Mouse (Mus musculus) frontal cortex, postnatal 36 days (tissue): ENCODE measurements around the gene Chac1.

ENCODE experiments used
- DNase-seq, 2 experiments: peaks; one replicate each; pipeline ENCODE4 v3.0.0; 2022; ENCODE audit warnings: low spot score in 2 of 2

Chac1 gene

DNA sequence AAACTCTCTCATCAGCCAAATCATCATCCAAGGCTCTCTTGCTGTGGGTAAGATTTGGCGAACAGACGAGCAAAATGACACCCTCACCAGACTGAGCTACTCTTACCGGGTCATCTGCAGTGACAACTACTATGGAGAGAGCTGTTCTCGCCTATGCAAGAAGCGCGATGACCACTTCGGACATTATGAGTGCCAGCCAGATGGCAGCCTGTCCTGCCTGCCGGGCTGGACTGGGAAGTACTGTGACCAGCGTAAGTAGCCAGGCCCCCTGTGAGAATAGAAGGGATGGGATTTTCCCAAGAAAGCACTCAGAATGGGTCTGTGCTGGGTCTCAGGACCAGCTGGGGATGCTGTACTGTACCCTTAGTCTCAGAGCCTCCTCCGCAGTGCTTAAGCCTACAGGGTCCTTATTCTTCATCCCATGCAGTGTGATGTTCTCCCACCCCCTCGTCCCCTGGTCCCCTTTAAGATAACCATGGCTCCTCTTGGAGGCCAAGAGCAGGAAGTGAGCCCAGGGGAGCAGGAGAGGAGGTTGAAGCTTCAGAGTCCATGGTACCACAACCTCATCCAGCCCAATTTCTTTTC, 23.0 kb upstream of the Chac1 start:
- no peak for DNase-seq

DNA sequence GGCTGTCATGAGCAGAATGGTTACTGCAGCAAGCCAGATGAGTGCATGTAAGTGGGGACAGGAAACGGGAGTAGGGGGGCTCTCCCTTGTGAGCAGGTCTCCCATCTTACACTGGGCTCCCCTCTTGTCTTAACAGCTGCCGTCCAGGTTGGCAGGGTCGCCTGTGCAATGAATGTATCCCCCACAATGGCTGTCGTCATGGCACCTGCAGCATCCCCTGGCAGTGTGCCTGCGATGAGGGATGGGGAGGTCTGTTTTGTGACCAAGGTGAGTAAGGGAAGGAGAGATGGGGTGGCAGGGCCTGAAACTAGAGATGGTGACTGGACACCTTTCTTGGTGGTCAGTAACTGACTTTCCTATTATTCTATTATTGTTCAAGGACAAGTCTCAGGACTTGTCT, 22.5 kb upstream of the Chac1 start:
- DNase-seq: no peak

DNA sequence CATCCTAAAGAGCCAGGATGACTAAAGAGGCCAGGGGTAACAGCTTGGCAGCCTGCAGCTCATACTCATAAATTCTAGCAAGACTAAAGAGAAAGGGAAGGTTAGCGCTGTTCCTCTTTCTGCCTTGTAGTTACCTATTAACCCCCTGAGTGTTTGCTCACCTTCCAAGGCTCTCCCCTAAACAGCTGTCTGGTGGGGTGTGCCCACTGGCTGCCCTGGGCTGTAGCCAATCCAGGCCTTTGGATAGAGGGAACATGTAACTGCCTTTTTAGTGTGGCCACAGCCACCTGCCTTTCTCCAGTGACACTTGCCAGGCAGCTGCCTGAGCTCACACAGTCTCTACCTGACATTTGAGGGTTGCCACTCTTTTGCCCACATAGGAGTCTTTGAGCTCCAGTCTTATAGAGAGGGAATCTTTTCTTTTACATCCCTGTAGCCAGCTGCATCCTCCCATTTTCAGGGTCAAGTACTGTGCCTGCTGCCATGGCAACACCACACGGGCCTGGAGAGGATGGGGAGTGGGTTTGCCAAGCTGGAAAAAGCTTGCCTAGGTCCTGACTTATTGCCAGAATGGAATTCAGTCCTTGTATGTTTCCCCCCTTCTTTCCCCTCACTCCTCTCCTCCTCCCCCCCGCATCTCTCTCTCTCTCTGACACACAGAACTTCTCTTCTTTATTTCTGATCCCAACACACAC, 21.8 kb upstream of the Chac1 start:
- no peak for DNase-seq

DNA sequence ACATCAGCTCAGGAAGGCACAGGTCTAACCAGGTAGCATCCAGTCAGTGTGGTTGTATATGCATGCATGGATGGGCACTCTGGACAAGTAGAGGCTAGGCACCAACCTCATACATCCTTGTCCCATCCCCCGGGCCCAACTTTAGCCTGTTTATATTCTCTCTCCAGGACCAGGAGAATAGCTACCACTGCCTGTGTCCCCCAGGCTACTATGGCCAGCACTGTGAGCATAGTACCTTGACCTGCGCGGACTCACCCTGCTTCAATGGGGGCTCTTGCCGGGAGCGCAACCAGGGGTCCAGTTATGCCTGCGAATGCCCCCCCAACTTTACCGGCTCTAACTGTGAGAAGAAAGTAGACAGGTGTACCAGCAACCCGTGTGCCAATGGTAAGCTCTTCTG, 20.2 kb upstream of the Chac1 start:
- DNase-seq: no peak

DNA sequence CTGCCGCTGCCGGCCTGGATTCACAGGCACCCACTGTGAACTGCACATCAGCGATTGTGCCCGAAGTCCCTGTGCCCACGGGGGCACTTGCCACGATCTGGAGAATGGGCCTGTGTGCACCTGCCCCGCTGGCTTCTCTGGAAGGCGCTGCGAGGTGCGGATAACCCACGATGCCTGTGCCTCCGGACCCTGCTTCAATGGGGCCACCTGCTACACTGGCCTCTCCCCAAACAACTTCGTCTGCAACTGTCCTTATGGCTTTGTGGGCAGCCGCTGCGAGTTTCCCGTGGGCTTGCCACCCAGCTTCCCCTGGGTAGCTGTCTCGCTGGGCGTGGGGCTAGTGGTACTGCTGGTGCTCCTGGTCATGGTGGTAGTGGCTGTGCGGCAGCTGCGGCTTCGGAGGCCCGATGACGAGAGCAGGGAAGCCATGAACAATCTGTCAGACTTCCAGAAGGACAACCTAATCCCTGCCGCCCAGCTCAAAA, 18.8 kb upstream of the Chac1 start:
- no peak for DNase-seq

DNA sequence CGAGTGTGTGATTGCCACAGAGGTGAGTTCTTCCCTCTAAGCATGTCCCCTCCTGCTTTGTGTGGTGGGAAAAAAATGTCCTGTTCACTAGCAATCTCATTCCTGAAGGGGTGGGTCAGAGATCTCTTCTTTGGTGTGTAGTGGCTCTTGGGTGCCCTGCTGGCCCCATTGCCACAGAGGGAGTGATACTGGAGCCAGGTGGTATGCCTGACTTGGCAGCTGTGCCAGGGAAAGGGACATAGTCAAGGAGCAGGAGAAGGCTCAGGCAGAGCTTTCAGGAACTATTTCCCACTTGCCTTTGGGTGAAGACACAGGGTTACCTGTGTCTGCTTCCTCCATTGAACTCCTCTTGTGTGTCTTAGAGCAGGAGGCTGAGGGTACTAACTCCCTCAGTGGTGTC, 16.9 kb upstream of the Chac1 start:
- no peak for DNase-seq

DNA sequence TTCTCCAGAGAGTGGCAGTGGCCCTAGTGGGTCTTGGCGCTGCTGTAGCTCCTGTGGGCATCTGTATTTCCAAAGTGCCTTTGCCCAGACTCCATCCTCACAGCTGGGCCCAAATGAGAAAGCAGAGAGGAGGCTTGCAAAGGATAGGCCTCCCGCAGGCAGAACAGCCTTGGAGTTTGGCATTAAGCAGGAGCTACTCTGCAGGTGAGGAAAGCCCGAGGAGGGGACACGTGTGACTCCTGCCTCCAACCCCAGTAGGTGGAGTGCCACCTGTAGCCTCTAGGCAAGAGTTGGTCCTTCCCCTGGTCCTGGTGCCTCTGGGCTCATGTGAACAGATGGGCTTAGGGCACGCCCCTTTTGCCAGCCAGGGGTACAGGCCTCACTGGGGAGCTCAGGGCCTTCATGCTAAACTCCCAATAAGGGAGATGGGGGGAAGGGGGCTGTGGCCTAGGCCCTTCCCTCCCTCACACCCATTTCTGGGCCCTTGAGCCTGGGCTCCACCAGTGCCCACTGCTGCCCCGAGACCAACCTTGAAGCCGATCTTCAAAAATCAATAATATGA, 16.0 kb upstream of the Chac1 start:
- no peak for DNase-seq

DNA sequence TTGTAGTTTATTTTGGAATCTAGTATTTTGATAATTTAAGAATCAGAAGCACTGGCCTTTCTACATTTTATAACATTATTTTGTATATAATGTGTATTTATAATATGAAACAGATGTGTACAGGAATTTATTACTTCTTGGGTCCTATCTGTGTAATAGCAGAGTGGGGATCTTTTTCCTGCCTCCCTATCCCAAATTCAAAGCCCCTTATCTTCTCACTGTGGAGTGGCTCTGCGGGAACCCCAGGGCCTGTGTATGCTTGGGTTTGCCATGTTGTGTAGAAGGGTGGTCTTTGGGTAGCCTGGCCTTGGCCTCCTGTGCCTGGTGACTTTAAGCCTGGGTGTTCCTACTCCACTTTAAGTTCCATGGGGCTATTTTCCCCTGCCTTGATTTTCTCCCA, 15.5 kb upstream of the Chac1 start:
- no peak for DNase-seq

DNA sequence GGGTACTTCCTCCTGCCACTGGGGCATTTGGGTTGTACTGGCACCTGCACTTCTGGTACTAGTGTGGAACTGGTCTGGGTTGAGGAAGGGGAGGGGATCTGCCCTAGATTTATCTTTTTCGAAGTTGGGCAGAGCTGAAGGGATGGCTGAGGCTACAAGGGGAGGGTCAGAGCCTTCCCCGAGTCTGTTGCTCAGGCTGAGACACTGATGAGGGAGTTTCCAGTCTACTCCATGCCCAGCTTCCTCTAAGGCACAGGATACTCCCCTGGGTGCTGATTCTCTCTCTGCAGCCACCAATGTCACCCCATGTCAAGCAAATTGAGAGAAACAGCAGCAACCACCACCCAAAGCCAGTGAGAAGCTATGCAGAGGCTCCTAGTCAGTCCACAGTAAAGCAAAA, 15.0 kb upstream of the Chac1 start:
- no peak for DNase-seq

DNA sequence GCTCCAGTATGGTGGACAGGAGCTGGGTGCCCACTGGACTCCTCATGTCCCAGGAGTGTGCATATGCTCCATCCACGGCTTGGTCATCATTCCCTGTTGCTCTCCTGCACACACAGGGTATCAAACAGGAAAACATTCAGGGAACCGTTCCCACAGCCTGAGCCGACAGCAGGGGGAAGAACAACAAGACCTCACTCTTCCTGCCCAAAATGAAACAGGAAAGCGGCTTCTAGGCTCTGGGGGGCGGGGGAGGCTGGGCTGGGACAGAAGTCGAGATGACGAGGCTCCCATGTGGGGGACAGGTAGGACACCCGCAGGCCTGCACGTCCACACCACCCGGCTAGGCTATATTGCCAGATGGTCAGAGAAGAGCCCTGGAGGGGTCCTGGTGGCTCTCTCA, 14.6 kb upstream of the Chac1 start:
- DNase-seq: no peak

DNA sequence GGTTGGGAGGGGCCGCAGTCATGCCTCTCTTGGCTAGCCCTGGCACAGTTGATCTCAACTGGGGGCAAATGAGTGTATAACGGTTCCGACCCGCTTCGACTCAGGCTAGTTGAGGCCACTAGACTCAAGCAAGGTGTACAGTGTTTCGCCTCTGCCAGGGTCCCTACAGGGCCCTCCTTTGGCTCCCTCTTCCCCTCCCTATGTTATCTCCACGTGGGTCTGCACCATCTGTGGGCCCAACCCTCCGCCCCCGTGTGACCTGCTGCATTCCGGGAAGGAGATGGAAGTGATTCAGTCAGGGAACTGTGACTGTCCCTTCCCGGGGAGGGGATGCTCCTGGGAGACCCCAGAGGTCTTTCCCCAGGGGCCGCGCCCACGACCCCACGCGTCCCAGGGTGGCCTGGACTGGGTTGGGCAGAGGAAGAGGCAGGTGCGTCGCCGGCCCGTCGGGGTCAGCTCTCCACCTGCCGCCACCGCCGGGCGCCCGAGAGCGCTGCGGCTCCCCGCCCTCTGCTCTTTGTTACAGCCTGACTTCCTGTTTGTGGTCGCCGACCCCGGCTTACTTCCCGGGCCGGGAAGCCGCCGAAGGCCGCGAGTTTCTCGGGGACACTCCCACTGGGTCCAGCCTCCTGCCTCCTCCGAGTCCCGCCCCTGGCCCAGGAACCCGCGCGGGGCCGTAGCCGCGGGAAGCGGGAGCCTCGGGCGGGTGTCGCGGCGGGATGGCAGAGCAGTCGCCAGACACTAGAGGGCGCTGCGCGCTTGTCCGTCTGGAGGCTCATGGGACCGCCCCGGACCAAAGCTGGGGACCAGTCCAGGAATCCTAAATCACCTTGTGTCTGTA, 13.4 kb upstream of the Chac1 start:
- DNase-seq: peak; percentile 74 to 81

DNA sequence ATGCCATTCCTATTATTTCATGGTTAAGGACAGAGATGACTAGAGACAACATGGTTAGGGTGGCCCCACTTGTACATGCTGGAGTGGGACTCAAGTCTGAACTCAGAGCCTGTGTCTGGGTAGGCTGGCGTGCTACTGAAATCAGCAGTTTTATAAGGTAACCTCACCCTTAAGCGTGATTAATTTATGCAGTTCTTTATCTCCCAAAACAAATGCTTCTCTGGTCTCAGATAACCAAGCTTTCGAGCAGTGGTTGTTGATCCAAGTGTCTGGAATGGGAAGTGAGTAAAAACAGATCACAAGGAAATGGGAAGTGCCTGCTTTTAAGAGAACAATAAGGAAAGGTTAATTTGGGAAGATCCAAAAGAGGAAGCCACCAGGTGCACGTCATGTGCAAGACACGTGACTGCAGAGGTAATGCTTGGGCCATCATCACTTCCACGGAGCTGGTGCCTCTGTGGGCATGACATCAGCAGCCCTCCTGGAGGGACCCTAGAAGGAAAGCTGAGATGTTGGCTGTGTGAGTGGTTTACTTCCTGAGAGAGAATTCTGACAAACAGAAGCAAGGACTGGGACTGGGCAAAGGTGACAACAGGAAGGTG, 6.4 kb upstream of the Chac1 start:
- DNase-seq: no peak

DNA sequence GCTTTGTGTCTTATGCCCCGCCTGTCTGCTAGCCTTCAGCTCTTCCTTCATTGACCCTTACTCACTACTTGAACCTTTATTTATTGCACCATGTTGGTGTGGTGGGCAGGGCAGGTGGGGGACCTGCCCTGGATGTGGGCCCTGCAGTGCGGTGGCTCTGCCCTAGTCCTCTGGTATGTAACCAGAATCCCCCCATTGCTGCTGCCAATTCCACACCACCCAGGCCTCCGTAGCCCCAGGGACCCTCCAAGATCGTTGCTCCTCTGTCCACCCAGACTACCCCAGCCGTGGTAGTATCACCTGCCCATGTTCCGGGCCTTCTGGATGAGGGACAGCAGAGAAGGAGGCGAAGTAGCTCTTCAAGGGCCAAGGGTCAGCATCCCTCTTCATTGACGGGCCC, 2.7 kb downstream of the Chac1 start:
- no peak for DNase-seq

DNA sequence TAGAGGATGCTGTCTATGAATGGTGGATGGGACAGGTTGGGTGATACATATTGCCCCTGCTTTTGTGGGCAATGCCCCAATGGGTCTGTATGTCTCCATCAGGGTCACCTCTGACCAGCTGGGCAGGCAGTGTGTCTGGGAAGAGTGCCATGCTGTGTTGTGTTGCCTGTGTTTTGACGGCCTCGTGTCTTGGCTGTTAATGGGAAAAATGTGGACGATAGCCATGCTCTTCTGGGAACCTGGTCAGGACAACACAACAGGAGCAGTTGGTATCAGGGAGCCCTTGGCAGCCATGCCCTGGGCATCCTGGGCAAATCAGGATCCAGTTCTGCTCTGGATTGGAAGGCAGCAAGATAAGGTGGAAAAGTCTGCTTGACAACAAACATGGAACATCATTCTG, 4.1 kb downstream of the Chac1 start:
- DNase-seq: no peak

DNA sequence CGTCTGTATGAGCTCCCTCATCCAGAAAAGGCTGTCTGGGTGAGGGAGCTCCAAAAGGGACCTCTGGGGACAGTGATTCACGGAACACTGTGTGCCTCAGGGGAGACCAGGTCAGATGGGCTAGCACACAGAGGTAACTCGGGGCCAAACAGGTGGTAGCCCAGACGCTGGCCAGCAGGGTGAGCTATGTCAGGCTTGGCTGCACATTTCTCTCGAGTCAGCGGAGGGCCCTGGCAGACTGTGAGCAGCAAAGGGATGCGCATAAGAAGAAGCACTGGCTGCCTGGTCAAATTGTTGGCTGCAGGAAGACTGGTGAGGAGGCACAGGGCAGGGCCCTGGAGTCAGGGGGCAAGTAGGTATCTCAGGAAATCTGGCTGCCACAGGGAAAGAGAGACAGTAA, 4.6 kb downstream of the Chac1 start:
- DNase-seq: no peak

DNA sequence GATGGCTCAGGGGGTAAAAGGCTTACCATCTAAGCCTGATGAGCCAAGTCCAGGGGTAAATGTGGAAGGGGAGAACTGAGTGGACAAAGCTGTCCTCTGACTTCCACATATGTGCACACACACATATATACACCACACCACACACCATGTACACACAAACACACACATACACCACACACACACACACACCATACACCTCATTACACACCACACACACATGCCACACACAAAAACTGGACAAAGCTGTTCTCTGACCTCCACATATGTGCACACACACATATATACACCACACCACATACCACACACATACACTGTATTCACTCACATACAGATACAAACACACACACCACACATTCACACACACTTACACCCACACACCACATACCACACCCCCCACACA, 5.3 kb downstream of the Chac1 start:
- no peak for DNase-seq

DNA sequence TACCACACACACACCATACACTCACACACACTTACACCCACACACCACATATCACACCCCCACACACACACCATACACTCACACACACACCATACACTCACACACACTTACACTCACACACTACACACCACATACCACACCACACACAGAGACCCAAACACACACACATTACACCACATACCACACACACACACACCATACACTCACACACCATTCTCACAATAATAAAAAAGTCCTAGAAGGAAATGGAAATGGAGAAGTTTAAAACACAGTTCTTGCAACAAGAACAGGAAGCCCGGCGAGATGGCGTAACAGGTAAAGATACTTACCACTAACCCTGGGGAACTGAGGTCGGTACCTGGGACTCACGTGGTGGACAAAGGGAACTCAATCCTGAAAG, 5.8 kb downstream of the Chac1 start:
- no peak for DNase-seq

DNA sequence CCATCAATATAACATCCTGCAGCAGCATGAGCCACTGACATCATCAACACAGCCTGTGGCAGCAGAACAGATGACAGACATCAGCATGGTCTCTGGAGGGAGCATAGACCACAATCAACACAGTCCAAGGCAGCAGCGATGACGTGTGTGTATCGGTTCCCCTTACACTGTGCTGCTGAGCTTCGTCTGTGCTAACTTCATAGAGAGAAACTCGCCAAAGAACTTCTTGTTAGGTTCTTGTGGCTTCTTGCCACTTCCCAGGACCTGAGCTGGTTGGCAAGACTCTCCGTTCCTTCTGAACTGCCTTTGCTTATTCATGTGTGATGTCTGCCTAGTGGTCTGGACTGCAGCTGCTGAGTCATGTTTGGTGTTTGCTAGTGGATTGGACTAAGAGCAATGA, 7.2 kb downstream of the Chac1 start:
- DNase-seq: no peak

DNA sequence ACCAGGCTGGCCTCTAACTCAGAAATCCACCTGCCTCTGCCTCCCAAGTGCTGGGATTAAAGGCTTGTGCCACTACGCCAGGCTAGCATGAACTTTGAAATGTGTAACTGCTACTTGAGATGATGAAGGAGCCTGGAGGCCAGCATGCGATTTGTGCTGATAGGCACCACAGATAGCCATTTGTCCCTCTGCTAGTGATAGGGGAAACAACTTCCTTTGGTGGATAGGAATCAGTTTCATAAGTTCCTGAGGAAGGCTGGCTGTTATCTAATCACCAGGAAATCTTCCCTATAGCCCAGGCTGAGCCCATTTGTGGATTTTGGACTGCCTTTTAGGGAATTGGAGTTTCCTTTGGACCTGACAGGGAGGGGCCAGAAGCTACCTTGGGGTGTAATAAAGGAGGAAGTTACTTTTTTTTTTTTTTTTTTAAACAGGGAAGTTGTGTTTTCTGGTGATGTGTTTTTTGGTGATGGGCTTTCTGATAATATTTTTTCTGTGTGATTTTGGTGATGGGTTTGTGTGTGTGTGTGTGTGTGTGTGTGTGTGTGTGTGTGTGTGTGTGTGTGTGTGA, 8.8 kb downstream of the Chac1 start:
- no peak for DNase-seq

DNA sequence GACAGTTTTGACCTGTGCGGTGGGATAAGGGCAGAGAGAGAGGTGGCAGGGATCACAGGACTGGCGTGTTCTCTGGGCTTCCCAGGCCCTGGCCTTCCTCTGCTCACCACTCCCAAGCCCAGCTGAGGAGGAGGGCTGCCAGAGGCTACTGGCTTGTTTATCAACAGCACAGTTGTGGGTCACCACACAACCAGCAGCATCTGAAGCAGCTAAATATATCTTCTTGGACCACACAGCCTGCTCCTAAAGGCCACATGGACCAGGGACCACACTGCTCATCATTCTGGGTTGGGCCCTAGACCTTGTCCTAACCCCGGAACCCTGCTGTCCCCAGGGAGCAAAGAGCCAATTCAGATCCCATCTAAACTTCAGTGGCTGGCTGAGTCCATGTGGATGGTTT, 13.9 kb downstream of the Chac1 start:
- DNase-seq: no peak

DNA sequence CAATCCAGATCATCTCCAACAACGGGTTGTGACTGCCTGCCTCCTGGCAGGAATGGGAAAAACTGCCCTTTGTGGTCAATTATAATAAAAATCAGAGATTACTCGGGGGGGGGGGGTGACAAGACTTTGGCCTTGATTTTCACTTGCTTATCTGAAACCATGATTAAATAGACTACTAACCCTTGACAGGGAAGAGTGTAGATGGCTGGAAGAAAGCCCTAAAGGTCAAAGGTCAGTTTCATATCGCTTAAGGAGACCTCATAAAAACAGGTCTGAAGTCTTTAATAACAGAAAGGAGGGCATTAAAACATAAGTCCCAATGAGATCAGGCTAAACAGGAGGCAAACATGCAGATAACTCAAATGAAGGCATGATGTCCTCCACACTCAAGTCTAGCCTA, 16.3 kb downstream of the Chac1 start:
- no peak for DNase-seq

DNA sequence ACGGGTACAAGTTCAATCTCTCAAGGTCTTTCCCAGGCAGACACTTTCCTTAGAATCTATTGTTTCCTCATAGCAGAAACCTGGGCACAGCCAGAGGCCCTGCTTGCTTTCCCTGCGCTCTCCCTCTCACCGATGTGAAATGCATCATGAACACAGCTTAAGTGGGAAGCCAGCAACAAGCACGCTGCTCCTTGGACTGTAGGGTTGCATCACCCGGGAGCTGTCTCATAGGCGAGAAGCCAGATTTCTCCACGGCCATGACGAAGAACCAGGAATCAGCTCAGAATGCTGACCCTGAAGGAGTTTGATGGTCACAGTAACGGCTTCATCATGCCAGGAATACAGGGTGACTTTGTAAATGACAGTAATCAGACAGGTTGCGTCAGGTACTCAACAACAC, 19.1 kb downstream of the Chac1 start:
- no peak for DNase-seq
